Mouse (Mus musculus): ENCODE measurements at regions not wholly inside any gene's neighbourhood (a gene's known extent, or its start where the extent isn't known, plus 50 kb on each side); places are given as distances from the start of the nearest gene placed in this dataset.

GRCm38 (mm10) chr15:61308936-61309335 lies 386.1 kb upstream of the A1bg start:
- H3K4me3 ChIP-seq (replicated peaks in 1 of 3; ENCODE audit: low read depth in 2 of 3, low read length in 2 of 3, poor library complexity in 1 of 3) = no peak overlapping the region
- H3K79me2 ChIP-seq (replicated peaks; ENCODE audit: control insufficient read depth, extremely low read depth, insufficient read depth, poor library complexity, severe bottlenecking) = no peaks in the 10 kb centered on the region
- H3K9ac ChIP-seq (ENCODE audit: insufficient read depth, low read depth) = no peak overlapping the region
- no peak for DNase-seq (ENCODE audit: extremely low read depth)
- H3K4me1 ChIP-seq (ENCODE audit: control insufficient read depth in 1 of 2, insufficient read depth in 2 of 2) = no peaks in the 10 kb centered on the region
- H3K27ac ChIP-seq (ENCODE audit: insufficient read depth, low read depth) = no peak overlapping the region
- TF ChIP-seq SIN3A (IDR thresholded peaks at IDR 0.05; ENCODE audit: low read length) = no peak
- no peak for TF ChIP-seq UBTF (IDR thresholded peaks at IDR 0.05; ENCODE audit: low read depth, low read length)
- TF ChIP-seq ETS1 (conservative IDR thresholded peaks at IDR 0.05; ENCODE audit: low read depth, low read length) = no peak
- no peak for TF ChIP-seq BHLHE40 (IDR thresholded peaks at IDR 0.05; ENCODE audit: low read depth, low read length)
- TF ChIP-seq MYC (IDR thresholded peaks at IDR 0.05; ENCODE audit: low read depth, low read length) = no peak
- no peak for TF ChIP-seq ZC3H11A (IDR thresholded peaks at IDR 0.05; ENCODE audit: low read depth, low read length)
- H3K27me3 ChIP-seq (replicated peaks) = no peaks in the 10 kb centered on the region
- dilution Hi-C loops (cut with MboI; ENCODE audit: extremely low pct_ligation_motif_present, extremely low pct_unique_long_range_greater_than_20kb, low sequenced_read_pairs) (no loop called here), in situ Hi-C loops (cut with MboI; ENCODE audit: low pct_ligation_motif_present, low pct_unique_long_range_greater_than_20kb, low sequenced_read_pairs) (no loop called here)
- no peaks in the 10 kb centered on the region for H3K36me3 ChIP-seq (replicated peaks in 1 of 2; ENCODE audit: control insufficient read depth in 1 of 2, insufficient read depth in 1 of 2, low read length in 1 of 2)
- H3K9me3 ChIP-seq (replicated peaks; ENCODE audit: low read length) = no peaks in the 10 kb centered on the region
- no peak overlapping the region for H3K4me2 ChIP-seq (ENCODE audit: insufficient read depth, low read depth, poor library complexity, severe bottlenecking)

- Histone ChIP-seq H3K4me2 (ENCODE audit: insufficient read depth, low read depth, poor library complexity, severe bottlenecking) (no peak overlapping the region), H3K9me3 (replicated peaks; ENCODE audit: low read length) (no peaks in the 10 kb centered on the region), H3K4me3 (replicated peaks in 1 of 3; ENCODE audit: low read depth in 2 of 3, low read length in 2 of 3, poor library complexity in 1 of 3) (no peak overlapping the region), H3K4me1 (ENCODE audit: control insufficient read depth in 1 of 2, insufficient read depth in 2 of 2) (no peaks in the 10 kb centered on the region), H3K9ac (ENCODE audit: insufficient read depth, low read depth) (no peak overlapping the region), H3K27me3 (replicated peaks) (no peaks in the 10 kb centered on the region), H3K79me2 (replicated peaks; ENCODE audit: control insufficient read depth, extremely low read depth, insufficient read depth, poor library complexity, severe bottlenecking) (no peaks in the 10 kb centered on the region), H3K36me3 (replicated peaks in 1 of 2; ENCODE audit: control insufficient read depth in 1 of 2, insufficient read depth in 1 of 2, low read length in 1 of 2) (no peaks in the 10 kb centered on the region), H3K27ac (ENCODE audit: insufficient read depth, low read depth) (no peak overlapping the region)
- DNase-seq (ENCODE audit: extremely low read depth) = no peak
- in situ Hi-C loops (cut with MboI; ENCODE audit: low pct_ligation_motif_present, low pct_unique_long_range_greater_than_20kb, low sequenced_read_pairs) (no loop called here), dilution Hi-C loops (cut with MboI; ENCODE audit: extremely low pct_ligation_motif_present, extremely low pct_unique_long_range_greater_than_20kb, low sequenced_read_pairs) (no loop called here)
- TF ChIP-seq ZC3H11A (IDR thresholded peaks at IDR 0.05; ENCODE audit: low read depth, low read length) (no peak), MAFK (IDR thresholded peaks at IDR 0.05; ENCODE audit: insufficient replicate concordance, low read length) (no peak), ZNF384 (IDR thresholded peaks at IDR 0.05; ENCODE audit: low read depth, low read length) (no peak), MAX (IDR thresholded peaks at IDR 0.05; ENCODE audit: low read length) (no peak), CHD2 (IDR thresholded peaks at IDR 0.05; ENCODE audit: low read length) (no peak), POLR2AphosphoS2 (IDR thresholded peaks at IDR 0.05; ENCODE audit: low read depth, low read length) (no peak), TCF12 (IDR thresholded peaks at IDR 0.05; ENCODE audit: low read depth, low read length) (no peak), RAD21 (IDR thresholded peaks at IDR 0.05; ENCODE audit: low read depth, low read length) (no peak), CHD1 (IDR thresholded peaks at IDR 0.05; ENCODE audit: low read depth, low read length) (no peak), PAX5 (IDR thresholded peaks at IDR 0.05; ENCODE audit: low read length) (no peak), IRF4 (IDR thresholded peaks at IDR 0.05; ENCODE audit: low read depth, low read length) (no peak), MYC (IDR thresholded peaks at IDR 0.05; ENCODE audit: low read depth, low read length) (no peak), MXI1 (IDR thresholded peaks at IDR 0.05; ENCODE audit: low read depth, low read length) (no peak)
Observed at GRCm38 (mm10) chr15:61304546-61304945, 381.7 kb upstream of the A1bg start.

Data from CH12.LX (cell line).